Mouse (Mus musculus): ENCODE data around the gene Scd2. TPM values are rescaled to one million over a fixed set of nuclear protein-coding genes. Genes with fewer than 3 reads are reported as not detected.

Scd2 gene
- total and polyA plus RNA-seq, 2 experiments from 2014 or later, result 61.2 to 307 TPM

- peaks cover 7% of the 10 kb centered on the region; the same call in 1 of the 2 replicates for H3K4me1 ChIP-seq (ENCODE audit: control insufficient read depth, insufficient read depth)
- no peaks in the 10 kb centered on the region for H3K9me3 ChIP-seq (replicated peaks; ENCODE audit: control insufficient read depth, low read length)
- ATAC-seq (ENCODE audit: insufficient read depth, low read depth) (no peak), DNase-seq (ENCODE audit: low spot score) (no peak)
- H3K4me3 ChIP-seq (ENCODE audit: low read depth, low read length), result no peak overlapping the region
- H3K36me3 ChIP-seq (replicated peaks; ENCODE audit: control insufficient read depth, insufficient read depth, low read length), result no peaks in the 10 kb centered on the region
- H3K27ac ChIP-seq (ENCODE audit: low read depth), result no peak overlapping the region
- no peaks in the 10 kb centered on the region for H3K27me3 ChIP-seq (ENCODE audit: control insufficient read depth, insufficient read depth, low read length)
- H3K9ac ChIP-seq (replicated peaks; ENCODE audit: low read depth, low read length), result no peak overlapping the region
- H3K4me2 ChIP-seq (ENCODE audit: low read depth, low read length), result no peak overlapping the region
- TF ChIP-seq CTCF (IDR thresholded peaks at IDR 0.05; ENCODE audit: low read depth) (no peak), EP300 (IDR thresholded peaks at IDR 0.05; ENCODE audit: low read depth) (no peak)
- 78% methylated on average over 13 of the region's 13 CpGs for WGBS
These were observed 36.0 kb upstream of the Scd2 start for GRCm38 (mm10) chr19:44257377-44257966.

DNA sequence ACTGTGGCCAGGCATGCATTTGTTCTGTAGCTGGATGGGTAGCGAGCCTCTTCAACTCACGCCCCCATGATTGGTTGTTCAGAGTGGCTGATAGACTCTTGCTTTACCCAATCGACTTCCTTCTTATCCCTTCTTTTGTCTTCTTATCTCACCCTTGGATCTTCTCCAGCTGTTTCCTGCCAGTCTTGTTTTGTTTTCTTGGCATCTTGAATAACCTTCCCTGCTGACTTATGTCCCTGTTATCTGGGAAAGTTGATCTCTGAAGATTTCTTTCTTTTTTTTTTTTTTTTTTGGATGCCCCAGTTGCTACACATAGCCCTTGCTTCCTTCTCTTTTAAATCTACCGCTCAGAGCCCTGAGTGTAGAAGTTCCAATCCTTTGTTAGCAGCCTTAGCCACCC, 34.0 kb upstream of the Scd2 start:
- DNase-seq (ENCODE audit: low spot score) (no peak), ATAC-seq (ENCODE audit: insufficient read depth, low read depth) (no peak)
- Histone ChIP-seq H3K36me3 (replicated peaks; ENCODE audit: control insufficient read depth, insufficient read depth, low read length) (no peaks in the 10 kb centered on the region), H3K27ac (ENCODE audit: low read depth) (no peak overlapping the region), H3K4me2 (ENCODE audit: low read depth, low read length) (no peak overlapping the region), H3K4me1 (ENCODE audit: control insufficient read depth, insufficient read depth) (peaks cover 7% of the 10 kb centered on the region; the same call in 1 of the 2 replicates), H3K9ac (replicated peaks; ENCODE audit: low read depth, low read length) (no peak overlapping the region), H3K27me3 (ENCODE audit: control insufficient read depth, insufficient read depth, low read length) (no peaks in the 10 kb centered on the region), H3K4me3 (ENCODE audit: low read depth, low read length) (no peak overlapping the region), H3K9me3 (replicated peaks; ENCODE audit: control insufficient read depth, low read length) (no peaks in the 10 kb centered on the region)
- WGBS, result 58% methylated on average over 4 of the region's 4 CpGs
- TF ChIP-seq CTCF (IDR thresholded peaks at IDR 0.05; ENCODE audit: low read depth) (no peak), EP300 (IDR thresholded peaks at IDR 0.05; ENCODE audit: low read depth) (no peak)

DNA sequence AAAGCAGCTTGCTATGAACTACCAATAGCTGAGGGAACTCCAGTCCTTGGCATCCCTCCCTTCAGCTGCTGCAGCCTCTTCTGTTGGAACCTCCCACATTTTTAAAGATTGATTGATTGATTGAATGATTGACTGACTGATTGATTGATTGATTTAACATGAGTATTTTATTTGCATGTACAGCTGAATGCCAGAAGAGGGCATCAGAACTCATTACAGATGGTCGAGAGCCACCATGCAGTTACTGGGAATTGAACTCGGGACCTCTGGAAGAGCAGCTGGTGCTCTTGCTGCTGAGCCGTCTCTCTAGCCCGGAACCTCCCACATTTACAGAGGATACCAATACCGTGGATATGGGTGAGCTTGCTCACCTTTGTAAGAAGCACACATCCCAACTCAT, 33.0 kb upstream of the Scd2 start:
- no peak overlapping the region for H3K9ac ChIP-seq (replicated peaks; ENCODE audit: low read depth, low read length)
- H3K36me3 ChIP-seq (replicated peaks; ENCODE audit: control insufficient read depth, insufficient read depth, low read length), result no peaks in the 10 kb centered on the region
- WGBS, result 76% methylated on average over 5 of the region's 5 CpGs
- ATAC-seq (ENCODE audit: insufficient read depth, low read depth) (no peak), DNase-seq (ENCODE audit: low spot score) (no peak)
- no peaks in the 10 kb centered on the region for H3K4me1 ChIP-seq (ENCODE audit: control insufficient read depth, insufficient read depth)
- no peak overlapping the region for H3K27ac ChIP-seq (ENCODE audit: low read depth)
- H3K4me2 ChIP-seq (ENCODE audit: low read depth, low read length), result no peak overlapping the region
- H3K9me3 ChIP-seq (replicated peaks; ENCODE audit: control insufficient read depth, low read length), result no peaks in the 10 kb centered on the region
- peak; percentile 13; the same call in 1 of the 2 replicates for TF ChIP-seq CTCF (IDR thresholded peaks at IDR 0.05; ENCODE audit: low read depth)
- TF ChIP-seq EP300 (IDR thresholded peaks at IDR 0.05; ENCODE audit: low read depth), result no peak
- no peak overlapping the region for H3K4me3 ChIP-seq (ENCODE audit: low read depth, low read length)
- no peaks in the 10 kb centered on the region for H3K27me3 ChIP-seq (ENCODE audit: control insufficient read depth, insufficient read depth, low read length)

- Histone ChIP-seq H3K27me3 (ENCODE audit: control insufficient read depth, insufficient read depth, low read length) (no peaks in the 10 kb centered on the region), H3K9me3 (replicated peaks; ENCODE audit: control insufficient read depth, low read length) (no peaks in the 10 kb centered on the region), H3K27ac (ENCODE audit: low read depth) (no peak overlapping the region), H3K36me3 (replicated peaks; ENCODE audit: control insufficient read depth, insufficient read depth, low read length) (no peaks in the 10 kb centered on the region), H3K4me1 (ENCODE audit: control insufficient read depth, insufficient read depth) (peaks cover 7% of the 10 kb centered on the region; the same call in 1 of the 2 replicates), H3K9ac (replicated peaks; ENCODE audit: low read depth, low read length) (no peak overlapping the region), H3K4me2 (ENCODE audit: low read depth, low read length) (no peak overlapping the region), H3K4me3 (ENCODE audit: low read depth, low read length) (no peak overlapping the region)
- 72% methylated on average over 7 of the region's 7 CpGs for WGBS
- TF ChIP-seq EP300 (IDR thresholded peaks at IDR 0.05; ENCODE audit: low read depth) (no peak), CTCF (IDR thresholded peaks at IDR 0.05; ENCODE audit: low read depth) (no peak)
- no peak for DNase-seq (ENCODE audit: low spot score)
- ATAC-seq (ENCODE audit: insufficient read depth, low read depth), result no peak
These were observed 31.7 kb upstream of the Scd2 start for GRCm38 (mm10) chr19:44261774-44262173.

DNA sequence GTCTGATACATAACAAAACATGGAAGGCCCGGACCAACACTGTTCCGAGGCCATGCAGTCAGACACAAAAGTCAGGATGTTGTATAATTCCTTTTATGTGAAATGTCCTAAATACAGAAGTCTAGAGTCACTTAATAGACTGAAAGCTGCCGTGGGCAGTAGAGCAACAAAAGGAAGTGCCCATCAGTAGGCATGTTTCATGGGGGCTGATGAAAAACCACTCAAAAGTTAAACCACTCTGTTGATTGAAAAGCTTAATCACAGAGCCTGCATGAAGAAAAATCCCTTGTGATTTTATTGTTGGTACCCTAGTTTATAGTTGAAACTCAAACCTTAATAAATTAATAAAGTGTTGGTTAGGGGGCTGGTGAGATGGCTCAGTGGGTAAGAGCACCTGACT, 29.9 kb upstream of the Scd2 start:
- TF ChIP-seq EP300 (IDR thresholded peaks at IDR 0.05; ENCODE audit: low read depth) (no peak), CTCF (IDR thresholded peaks at IDR 0.05; ENCODE audit: low read depth) (no peak)
- Histone ChIP-seq H3K4me2 (ENCODE audit: low read depth, low read length) (no peak overlapping the region), H3K4me1 (ENCODE audit: control insufficient read depth, insufficient read depth) (peaks cover 11% of the 10 kb centered on the region; the same call in 1 of the 2 replicates), H3K27me3 (ENCODE audit: control insufficient read depth, insufficient read depth, low read length) (no peaks in the 10 kb centered on the region), H3K9ac (replicated peaks; ENCODE audit: low read depth, low read length) (no peak overlapping the region), H3K4me3 (ENCODE audit: low read depth, low read length) (no peak overlapping the region), H3K27ac (ENCODE audit: low read depth) (no peak overlapping the region), H3K36me3 (replicated peaks; ENCODE audit: control insufficient read depth, insufficient read depth, low read length) (no peaks in the 10 kb centered on the region), H3K9me3 (replicated peaks; ENCODE audit: control insufficient read depth, low read length) (no peaks in the 10 kb centered on the region)
- DNase-seq (ENCODE audit: low spot score), result no peak
- ATAC-seq (ENCODE audit: insufficient read depth, low read depth), result no peak
- 82% methylated on average over 3 of the region's 3 CpGs for WGBS

- WGBS, result 65% methylated on average over 9 of the region's 9 CpGs
- Histone ChIP-seq H3K9ac (replicated peaks; ENCODE audit: low read depth, low read length) (no peak overlapping the region), H3K36me3 (replicated peaks; ENCODE audit: control insufficient read depth, insufficient read depth, low read length) (no peaks in the 10 kb centered on the region), H3K27ac (ENCODE audit: low read depth) (no peak overlapping the region), H3K4me3 (ENCODE audit: low read depth, low read length) (no peak overlapping the region), H3K4me2 (ENCODE audit: low read depth, low read length) (no peak overlapping the region), H3K27me3 (ENCODE audit: control insufficient read depth, insufficient read depth, low read length) (no peaks in the 10 kb centered on the region), H3K9me3 (replicated peaks; ENCODE audit: control insufficient read depth, low read length) (no peaks in the 10 kb centered on the region), H3K4me1 (ENCODE audit: control insufficient read depth, insufficient read depth) (peaks cover 11% of the 10 kb centered on the region; the same call in 1 of the 2 replicates)
- TF ChIP-seq CTCF (IDR thresholded peaks at IDR 0.05; ENCODE audit: low read depth), result no peak
- TF ChIP-seq EP300 (IDR thresholded peaks at IDR 0.05; ENCODE audit: low read depth), result no peak
- ATAC-seq (ENCODE audit: insufficient read depth, low read depth) (no peak), DNase-seq (ENCODE audit: low spot score) (no peak)
These were observed 29.2 kb upstream of the Scd2 start for GRCm38 (mm10) chr19:44264226-44264625.
